Mouse (Mus musculus): ENCODE data around the gene Exoc3.

Exoc3 gene

GRCm38 (mm10) chr13:74208317-74208985, at the start of gene Exoc3:
TSS of gene Exoc3 (minus strand) at chr13:74208732.
- peak; percentile 86 to 87 for DNase-seq (ENCODE audit: low spot score in 2 of 2)

DNA sequence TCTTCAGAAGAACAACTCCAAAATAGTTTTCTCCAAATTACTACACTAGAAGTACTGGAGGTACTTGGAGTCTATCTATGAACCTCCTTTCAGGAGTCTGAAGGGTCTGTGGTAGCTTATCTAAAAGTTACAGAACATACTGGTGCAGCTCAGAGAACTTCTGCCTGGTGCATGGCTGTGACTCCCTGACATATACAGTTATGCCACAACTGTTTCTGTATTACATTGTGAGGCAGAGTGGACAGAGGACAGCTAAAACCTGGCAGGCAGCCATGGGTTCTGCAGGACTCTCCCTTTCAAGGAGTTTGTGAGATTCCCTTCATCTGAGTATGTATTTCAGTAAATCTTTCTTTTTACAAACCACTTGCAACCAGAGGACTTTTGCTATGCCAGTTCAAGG, 38.0 kb upstream of the Exoc3 start:
- no peak for DNase-seq (ENCODE audit: low spot score in 2 of 2)

GRCm38 (mm10) chr13:74245899-74246231, 37.3 kb upstream of the Exoc3 start:
- DNase-seq (ENCODE audit: low spot score in 2 of 2) = no peak

- DNase-seq (ENCODE audit: low spot score in 2 of 2) = peak; percentile 52 to 56
Observed at GRCm38 (mm10) chr13:74245214-74245898, 36.8 kb upstream of the Exoc3 start.

DNA sequence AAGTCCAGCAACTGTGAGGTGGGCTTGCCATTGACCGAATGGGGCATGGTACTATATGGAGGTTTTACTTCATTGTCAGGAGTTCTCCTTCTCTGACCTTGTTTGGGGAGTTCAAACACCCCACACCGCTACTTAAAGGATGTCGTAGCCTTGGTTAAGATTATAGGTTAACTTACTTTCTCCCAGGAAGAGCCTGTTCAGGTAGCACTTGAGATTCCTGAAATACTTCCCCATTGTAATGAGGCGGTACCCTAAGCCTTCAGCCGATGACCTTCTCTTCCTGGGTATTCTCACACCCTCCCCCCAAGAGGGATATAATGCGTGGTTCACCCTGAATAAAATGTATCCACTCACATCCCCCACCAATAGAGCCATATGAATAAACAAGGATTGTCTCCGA, 29.0 kb upstream of the Exoc3 start:
- no peak for DNase-seq (ENCODE audit: low spot score in 2 of 2)

DNA sequence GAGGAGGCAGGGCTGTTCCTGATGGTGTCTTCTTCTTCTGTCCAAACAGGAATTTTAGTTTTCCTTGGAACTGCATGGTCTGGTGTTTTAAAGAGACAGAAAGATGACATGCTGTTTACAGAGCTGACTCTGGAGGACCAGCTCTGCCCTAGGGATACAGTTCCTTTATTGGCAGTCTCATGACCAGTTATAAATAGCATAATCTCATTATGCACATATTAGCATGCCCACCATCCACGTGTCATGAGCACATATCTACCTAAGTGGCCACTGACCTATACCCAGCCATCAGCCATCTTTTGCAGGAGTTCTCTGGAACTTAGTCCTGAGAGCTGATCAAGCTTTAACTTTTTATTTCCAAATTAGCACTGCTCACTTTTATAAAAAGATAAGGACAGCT, 12.1 kb upstream of the Exoc3 start:
- DNase-seq (ENCODE audit: low spot score in 2 of 2) = no peak

DNA sequence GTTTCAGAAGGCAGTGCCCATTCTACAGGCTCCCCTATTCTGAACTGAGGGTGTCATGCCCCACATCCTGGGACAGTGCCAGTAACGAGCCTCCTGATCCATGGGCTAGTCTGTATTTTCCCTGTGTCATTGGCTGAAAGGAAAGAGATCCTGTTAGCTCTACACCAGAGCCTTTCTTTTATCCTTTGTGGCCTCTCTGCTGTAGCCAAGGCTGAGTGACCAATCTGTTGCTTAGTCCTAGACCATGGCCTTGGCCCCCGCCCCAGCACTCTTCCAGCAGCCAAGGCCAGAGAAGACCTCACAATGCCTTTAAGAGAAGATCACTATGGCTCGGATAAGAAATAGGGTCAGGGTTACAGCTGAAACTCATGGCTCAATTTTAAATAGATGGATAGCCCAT, 9.9 kb upstream of the Exoc3 start:
- DNase-seq (ENCODE audit: low spot score in 2 of 2) = no peak

- no peak for DNase-seq (ENCODE audit: low spot score in 2 of 2)
Observed at GRCm38 (mm10) chr13:74208986-74209345, 434 bp upstream of the Exoc3 start.

- no peak for DNase-seq (ENCODE audit: low spot score in 2 of 2)
Observed at GRCm38 (mm10) chr13:74196451-74196850, 12.1 kb downstream of the Exoc3 start.

- DNase-seq (ENCODE audit: low spot score in 2 of 2) = no peak
Observed at GRCm38 (mm10) chr13:74192613-74193012, 15.9 kb downstream of the Exoc3 start.

GRCm38 (mm10) chr13:74183011-74183695, 25.4 kb downstream of the Exoc3 start:
- DNase-seq (ENCODE audit: low spot score in 2 of 2) = no peak

DNA sequence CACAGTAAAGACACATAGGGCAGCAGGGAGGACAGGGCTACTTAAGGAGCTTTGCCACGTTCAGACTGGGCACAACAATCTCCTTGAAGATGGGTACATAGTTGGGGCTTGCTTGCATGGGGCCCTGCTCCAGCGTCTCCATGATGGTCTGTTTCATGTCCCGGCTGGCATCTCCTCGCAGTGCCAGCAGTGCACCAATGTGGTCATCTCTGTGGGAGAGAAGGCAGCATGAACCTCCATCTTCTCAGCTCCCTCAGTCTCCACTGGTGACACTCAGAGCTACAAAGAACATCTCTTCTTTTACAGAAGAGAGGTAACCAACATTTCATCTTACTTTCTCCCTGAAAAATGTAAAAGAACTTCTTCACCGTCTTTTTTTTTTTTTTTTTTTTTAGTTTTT, 36.5 kb downstream of the Exoc3 start:
- no peak for DNase-seq (ENCODE audit: low spot score in 2 of 2)

DNA sequence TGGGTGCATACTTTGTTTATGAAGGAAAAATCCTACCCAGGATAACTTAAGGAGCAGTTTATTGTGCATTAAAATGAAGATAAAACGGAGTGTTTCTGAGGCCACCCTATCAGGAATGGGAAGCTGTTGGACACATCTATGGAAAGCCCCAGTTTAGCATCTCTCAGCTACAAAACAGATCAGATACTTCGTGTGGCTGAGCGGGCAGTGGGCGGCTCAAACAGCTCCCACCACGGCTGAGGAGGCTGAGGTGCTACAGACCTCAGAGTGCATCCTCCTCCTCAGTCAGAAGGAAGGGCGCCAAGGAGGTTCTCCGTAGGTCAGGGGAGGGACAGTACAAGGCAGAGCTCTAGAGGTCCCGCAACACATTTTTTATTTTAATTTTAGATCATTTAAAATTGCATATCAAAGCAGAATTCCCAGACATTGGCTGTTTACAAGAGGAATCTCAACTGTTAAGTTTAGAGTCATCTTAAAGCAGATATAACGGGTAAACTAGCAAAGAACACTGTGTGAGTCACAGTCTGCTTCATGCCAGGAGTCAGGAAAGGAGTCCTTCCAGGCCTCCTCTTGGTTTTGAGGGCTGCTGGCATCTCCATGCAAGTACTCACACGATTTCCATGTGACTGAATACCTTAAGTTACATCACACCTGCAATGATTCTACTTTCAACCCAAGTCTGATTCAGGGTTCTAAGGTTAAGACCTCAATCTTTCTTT, 38.9 kb downstream of the Exoc3 start:
- DNase-seq (ENCODE audit: low spot score in 2 of 2) = peak; percentile 31 to 52

GRCm38 (mm10) chr13:74167492-74167891, 41.0 kb downstream of the Exoc3 start:
- DNase-seq (ENCODE audit: low spot score in 2 of 2) = no peak

DNA sequence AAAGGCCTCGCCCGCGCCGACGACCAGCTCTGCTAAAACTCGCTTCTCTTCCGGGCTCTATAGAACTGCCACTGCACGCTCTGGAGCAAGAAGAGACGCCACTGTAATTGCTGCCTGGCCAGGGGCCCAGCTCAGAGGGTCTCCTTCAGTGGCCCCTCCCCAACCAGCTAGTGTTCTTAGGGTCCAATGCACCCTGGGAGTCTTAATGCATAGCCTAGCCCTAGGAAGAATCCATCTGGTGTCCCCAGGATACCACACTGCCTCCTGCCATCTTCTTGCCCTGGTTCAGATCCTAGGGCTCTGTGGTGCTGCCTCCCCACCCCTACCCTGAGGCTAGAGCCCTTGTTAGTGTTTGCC, 41.5 kb downstream of the Exoc3 start:
- DNase-seq (ENCODE audit: low spot score in 2 of 2) = no peak

- DNase-seq (ENCODE audit: low spot score in 2 of 2) = peak; percentile 22 to 26
Observed at GRCm38 (mm10) chr13:74166348-74167056, 42.0 kb downstream of the Exoc3 start.

DNA sequence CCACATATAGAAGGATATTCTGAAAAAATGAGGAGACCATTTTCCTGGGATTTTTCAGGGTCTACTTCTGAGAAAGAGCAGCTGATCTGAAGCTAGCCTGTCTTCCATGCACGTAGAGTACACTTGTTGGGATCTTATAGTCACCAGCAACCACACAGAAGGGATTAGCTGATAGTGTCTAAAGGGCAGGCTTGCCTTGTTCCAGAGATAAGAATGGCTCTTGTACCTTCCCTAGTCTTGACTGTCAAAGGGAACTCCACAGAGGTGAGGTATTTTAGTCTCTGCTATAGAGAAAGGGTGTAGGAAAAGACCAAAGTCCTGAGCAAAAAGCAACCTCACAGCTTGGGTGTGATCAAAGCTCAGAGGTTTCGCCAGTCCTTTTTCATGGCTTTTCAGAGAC, 61.2 kb downstream of the Exoc3 start:
- DNase-seq (ENCODE audit: low spot score in 2 of 2) = no peak

GRCm38 (mm10) chr13:74145983-74146622, 62.4 kb downstream of the Exoc3 start:
- DNase-seq (ENCODE audit: low spot score in 2 of 2) = no peak

DNA sequence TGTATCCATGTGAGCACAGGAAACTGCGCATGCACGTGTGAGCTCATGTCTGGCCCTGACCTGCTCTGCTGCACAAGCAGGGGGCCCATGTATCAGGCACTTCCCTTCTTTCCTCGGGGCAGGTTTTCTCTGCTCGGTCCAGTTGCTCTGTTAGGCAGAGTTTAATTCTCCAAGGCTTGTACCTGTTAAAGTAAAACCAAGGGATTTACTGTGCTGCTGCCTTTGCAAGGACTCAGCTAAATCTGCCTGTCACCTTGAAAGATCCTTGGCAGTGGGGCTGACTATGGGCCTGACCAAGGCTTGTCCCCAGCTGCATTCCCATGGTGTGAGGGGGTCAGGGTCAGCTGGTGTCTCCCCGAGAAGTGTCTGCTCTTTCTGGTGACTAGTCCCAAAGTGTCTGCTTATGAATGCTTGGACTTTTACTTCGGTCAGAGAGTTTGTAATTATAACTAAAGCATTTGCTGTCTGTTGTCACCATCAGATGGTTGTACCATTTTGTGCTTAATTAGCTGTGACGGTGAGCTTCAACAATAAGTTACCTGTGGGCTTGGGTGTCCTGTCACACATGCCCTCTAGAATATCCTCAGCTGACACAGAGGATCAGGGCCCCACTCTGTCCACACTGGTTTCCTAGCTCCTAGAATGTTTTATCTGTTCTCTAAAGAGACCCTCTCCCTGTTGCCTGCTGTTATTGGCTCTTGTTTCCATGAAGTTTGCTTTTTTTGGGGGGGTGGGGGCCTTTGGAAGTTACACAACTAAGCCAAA, 64.2 kb downstream of the Exoc3 start:
- no peak for DNase-seq (ENCODE audit: low spot score in 2 of 2)

- DNase-seq (ENCODE audit: low spot score in 2 of 2) = no peak
Observed at GRCm38 (mm10) chr13:74143282-74143681, 65.2 kb downstream of the Exoc3 start.

DNA sequence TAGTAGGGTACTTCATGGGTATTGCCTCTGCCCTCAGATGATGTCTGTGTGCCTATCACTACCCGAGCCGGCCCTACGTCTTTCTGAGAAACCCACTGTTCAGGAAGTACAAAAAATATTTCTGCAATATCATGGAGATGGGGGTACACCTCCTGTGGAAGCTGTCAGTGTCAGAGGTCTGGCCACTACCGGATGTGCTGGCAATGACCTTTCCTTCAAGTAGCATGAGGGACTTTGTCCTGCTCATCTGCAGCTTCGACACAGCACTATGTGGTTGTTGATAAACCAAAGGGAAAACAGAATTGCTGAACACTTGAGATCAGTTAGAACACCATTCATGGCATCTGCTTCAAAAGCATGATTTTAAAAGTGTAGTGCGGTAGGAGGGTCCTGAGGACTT, 67.7 kb downstream of the Exoc3 start:
- DNase-seq (ENCODE audit: low spot score in 2 of 2) = no peak
